Mouse (Mus musculus) spleen, embryonic (tissue): ENCODE results near the gene Raph1.

Source experiments
- CTCF ChIA-PET: fragments of 350-600 bp; sonication (Branson Sonifier 250); formaldehyde crosslinking; loops from one replicate; lab custom pipeline; 2022; lab: Charles Lee

Gene Raph1

GRCm38 (mm10) chr1:60566631-60567311 is at the start of gene Raph1:
TSS of gene Raph1 (minus strand) at chr1:60567104.
- CTCF ChIA-PET = no interaction called here

GRCm38 (mm10) chr1:60615703-60616102 is 48.8 kb upstream of the Raph1 start:
- CTCF ChIA-PET = no interaction called here

DNA sequence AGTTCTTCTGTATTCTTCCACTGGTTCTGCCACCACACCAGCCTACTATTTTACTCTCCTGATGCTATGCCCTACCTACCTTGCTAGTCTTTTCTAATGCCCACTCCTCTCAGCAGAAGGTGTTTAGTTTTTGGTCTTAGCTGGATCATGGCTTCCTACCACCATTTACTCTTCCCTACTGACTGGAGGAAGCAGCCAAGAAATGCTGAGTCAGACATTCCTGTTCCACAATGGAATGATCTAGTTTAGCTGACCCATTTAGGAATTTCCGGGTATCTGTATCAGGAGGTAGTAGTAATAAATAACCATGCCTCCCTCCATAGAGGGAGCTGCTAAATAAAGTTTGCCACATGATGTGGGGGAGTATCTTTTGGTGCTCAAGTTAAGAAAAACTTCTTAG is 48.0 kb upstream of the Raph1 start:
- CTCF ChIA-PET = no interaction called here

- CTCF ChIA-PET = no interaction called here
Measured at GRCm38 (mm10) chr1:60611968-60612367, 45.1 kb upstream of the Raph1 start.

DNA sequence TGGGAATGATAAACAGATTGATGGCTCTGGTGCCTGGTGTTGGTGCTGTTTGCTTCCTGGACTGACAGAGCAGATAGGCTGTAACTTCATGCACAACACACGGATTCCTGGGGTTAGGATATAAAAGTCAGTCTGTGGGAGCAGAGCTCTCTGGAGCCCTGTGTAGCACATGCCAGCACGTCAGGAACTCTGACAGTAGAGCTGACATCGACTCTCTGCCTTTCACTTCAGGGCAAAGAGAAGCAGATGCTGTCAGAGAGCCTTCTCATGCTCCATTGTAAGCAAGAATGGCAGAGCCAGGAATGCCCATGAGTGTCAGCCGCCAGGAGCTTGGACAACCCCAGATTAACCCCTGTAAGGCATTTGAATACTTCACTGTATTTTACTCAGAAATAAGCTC is 43.7 kb upstream of the Raph1 start:
- CTCF ChIA-PET = no interaction called here

GRCm38 (mm10) chr1:60609011-60609775 is 42.3 kb upstream of the Raph1 start:
- CTCF ChIA-PET = no interaction called here

DNA sequence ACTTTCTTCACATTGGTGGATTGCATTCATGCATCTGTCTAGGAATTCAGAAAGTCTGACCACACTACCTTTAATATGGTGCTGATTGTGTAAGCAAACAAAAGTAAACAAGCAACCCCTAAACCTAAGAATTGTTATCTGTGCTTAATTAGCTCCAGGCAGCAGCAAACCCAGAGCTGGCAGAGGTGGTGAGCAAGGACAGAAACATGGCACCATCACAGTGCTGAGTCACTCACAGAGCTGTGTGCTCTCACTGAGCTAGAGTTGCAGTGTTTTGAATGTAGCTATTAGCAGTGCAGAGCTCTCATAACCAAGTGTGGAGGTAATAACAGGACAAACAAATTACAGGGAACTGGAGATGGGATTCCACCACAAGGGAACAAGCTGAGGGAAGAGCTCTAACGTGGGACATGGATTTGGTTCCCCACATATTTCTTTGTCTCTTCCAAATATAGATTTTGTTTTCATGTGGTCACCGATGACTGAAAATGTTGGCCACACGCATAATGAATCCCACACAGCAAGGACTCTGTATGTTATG is 37.6 kb upstream of the Raph1 start:
- CTCF ChIA-PET = no interaction called here

DNA sequence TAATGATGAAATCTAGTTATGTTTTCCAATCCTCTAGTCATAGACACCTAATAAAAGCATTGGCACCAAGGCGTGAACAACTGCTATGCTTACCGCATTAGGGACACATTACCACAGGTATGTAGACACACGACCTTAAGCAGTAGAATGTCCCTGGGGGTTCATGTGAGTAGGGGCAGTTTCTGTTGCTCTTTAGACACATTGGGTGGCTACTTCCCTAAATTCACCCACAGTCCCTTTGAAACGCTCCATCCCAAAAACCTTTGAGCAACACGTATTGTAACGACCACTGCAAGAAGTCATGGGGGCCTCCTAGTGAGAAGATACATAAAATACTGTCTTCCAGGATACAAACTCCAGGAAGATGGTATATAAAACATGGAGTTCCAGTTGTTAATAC is 33.8 kb upstream of the Raph1 start:
- CTCF ChIA-PET = no interaction called here

GRCm38 (mm10) chr1:60599926-60600325 is 33.0 kb upstream of the Raph1 start:
- CTCF ChIA-PET = no interaction called here

DNA sequence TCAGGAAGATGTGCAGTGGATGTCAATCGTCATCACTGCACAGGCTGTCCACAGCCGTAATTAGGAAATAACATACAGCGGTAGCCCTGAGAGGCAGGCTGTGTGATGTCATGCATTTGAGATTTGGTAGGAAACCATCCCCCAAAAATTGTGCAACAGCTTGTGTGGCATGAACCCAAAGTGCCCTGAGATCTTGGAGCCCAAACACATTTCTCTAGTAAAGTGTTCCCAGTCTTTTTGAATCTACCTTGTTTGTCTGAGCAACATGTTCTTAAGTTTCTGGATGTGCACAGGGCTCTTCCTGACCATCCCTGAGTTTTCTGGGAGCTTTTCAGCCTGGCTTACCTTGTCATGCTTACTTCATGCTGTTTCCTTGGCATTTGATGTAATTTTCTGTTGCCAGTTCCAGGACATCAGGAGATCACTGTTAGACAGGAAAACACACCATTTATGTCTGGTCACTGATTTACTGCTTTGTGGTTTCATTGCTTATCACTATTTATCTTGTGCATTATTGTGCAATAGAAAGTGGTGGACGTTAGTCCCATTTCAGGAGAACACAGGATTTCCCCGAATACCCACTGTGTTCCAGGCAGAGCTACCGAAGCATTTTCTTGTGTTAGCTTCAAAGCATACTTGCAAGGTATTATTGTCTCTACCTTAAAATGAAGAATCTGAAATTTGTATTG is 32.3 kb upstream of the Raph1 start:
- CTCF ChIA-PET = no interaction called here

- CTCF ChIA-PET = no interaction called here
Measured at GRCm38 (mm10) chr1:60596386-60597320, 29.7 kb upstream of the Raph1 start.

DNA sequence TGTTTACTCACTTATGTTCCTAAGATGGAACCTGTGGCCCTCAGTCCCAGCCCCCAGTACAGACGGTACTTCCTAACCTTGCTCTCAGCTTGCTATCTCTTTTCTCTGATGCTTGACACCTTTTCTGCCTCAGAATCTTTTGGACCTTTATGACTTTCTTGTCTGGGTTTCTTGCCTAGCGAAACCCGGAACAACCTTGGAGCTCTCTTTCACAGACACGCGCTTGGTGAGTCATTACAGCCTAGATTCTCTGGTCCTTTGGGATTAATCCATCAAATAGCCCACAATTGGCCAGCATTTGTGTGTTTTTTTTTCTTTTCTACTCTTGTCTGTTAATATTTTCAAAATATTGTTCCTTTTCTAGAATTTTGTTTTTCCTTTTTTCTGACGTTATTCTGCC is 26.2 kb upstream of the Raph1 start:
- CTCF ChIA-PET = no interaction called here

DNA sequence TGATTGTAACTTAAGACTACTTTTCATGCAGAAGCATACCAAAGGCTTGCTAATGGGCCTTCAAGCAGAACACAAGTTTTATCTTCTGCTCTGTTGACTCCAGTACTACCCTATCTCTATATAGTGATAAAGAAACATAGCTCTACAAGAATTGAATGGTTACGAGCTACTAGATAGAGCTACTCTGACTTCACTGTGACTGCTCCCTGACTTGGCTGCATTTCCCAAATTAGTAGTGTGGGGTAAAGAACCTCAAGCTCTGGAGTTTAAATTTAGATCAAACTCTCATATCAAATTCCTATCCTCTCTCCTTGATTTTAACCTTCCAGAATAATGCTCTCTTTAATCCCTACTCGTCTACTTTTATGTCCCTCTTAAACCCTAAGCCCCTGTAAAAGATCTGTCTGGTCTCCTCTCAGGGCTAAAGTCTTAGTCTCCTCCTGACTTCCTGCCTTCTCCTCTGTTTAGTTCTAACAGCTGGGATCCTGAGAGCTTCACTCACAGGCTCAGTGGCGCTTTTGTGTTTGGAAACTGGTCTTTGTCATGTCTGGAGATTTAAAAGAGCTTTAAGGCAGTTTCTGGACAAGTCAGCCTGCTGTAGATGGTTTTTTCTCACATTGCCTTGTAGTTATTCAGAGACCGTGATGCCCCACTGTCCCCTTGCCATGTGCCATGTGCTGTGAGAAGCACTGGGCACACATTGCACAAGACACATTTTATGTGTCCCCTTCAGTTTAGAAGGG is 22.2 kb upstream of the Raph1 start:
- CTCF ChIA-PET = no interaction called here

DNA sequence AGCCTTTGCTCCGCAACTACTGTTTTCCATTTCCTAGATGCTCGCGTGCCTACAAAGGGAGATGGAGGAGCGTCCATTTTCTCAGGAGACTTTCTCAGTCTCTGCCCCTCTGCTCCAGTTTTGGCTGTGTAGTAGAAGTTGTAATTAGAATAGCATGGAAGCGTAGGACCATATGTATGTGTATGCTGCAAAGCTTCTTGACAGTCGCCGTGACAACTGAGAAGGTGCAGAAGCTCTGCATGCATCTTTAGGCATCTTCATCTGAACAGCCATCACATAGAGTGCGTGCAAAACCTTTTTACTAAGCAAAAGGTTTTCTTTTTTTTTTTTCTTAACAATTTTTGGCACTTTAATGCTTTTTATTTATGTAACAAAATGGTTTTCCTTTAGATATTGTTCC is 14.1 kb upstream of the Raph1 start:
- CTCF ChIA-PET = interaction anchor here (0.5 kb wide), 1 partner anchor 9 kb away, joined by 7 read pairs; no protein-coding TSS in a partner anchor

- CTCF ChIA-PET = no interaction called here
Measured at GRCm38 (mm10) chr1:60579886-60580285, 13.0 kb upstream of the Raph1 start.

- CTCF ChIA-PET = interaction anchor here (0.5 kb wide), 1 partner anchor 39 kb away, joined by 4 read pairs; no protein-coding TSS in a partner anchor
Measured at GRCm38 (mm10) chr1:60572699-60573098, 5.8 kb upstream of the Raph1 start.

DNA sequence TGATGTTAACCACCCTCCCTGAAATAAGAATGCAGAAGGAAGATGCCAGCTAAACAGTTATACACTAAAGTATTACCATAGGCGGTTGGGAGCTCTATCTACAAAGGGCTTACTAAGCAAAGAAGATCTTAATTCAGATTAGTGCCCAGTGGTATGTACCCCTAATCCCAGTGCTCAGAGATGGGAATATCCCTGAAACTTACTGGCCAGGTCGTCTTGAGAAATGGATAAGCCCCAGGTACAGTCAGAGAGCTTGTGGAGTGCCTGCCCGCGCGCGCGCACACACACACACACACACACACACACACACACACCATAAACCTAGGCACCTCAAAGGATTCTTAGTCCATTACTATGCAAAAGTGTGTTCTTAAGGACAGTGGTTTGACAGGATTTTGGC is 2.8 kb upstream of the Raph1 start:
- CTCF ChIA-PET = no interaction called here

- CTCF ChIA-PET = no interaction called here
Measured at GRCm38 (mm10) chr1:60569210-60569609, 2.3 kb upstream of the Raph1 start.

GRCm38 (mm10) chr1:60567321-60567720 is 417 bp upstream of the Raph1 start:
- CTCF ChIA-PET = no interaction called here

DNA sequence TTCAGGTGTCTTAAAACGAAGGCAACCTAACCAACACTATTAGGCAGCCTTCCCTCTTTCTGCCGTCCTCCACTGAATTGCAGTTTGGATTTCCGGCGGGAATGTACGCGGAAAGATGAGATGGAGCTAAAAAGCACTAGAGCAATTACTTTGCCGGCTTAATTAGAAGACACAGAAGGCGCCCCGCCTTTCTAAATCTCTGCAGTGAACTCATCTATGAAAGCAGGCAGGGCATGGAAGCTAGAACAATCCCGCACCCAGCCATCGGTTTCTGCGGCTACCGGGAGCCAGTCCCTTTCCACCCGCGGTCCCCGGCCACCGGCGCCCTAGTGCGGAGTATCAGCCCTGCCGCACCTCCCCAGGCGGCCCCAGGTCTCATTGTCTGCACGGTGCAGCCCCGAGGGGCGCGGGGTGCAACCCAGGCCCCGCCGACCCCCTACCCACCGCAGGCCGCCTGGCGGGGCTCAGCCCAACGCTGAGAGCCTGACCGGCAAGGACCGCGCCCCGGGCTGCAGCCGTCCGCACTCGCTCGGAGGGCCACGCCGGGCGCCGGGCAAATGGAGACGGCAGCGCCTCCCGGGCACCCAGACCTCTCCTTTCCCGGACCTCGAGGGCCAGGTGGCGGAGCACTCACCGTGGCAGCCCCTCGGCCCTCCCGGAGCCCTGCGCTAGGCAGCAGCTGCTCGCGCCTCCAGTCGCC is 823 bp downstream of the Raph1 start:
- CTCF ChIA-PET = no interaction called here
